Mouse (Mus musculus) right cerebral cortex, postnatal 25 days (tissue): Measurements from ENCODE around the gene Susd3.

ENCODE experiments used
- DNase-seq: peaks from one replicate; pipeline ENCODE4 v3.0.0; 2022

Susd3 gene

GRCm38 (mm10) chr13:49248467-49248862 is at the start of gene Susd3:
TSS of gene Susd3 (minus strand) at chr13:49248706.
- DNase-seq, result no peak

GRCm38 (mm10) chr13:49296270-49296669 is 47.8 kb upstream of the Susd3 start:
- no peak for DNase-seq

GRCm38 (mm10) chr13:49294108-49294507 is 45.6 kb upstream of the Susd3 start:
- no peak for DNase-seq

GRCm38 (mm10) chr13:49291949-49292348 is 43.4 kb upstream of the Susd3 start:
- DNase-seq, result no peak

GRCm38 (mm10) chr13:49291398-49291797 is 42.9 kb upstream of the Susd3 start:
- DNase-seq, result no peak

- no peak for DNase-seq
Observed at GRCm38 (mm10) chr13:49287224-49287623, 38.7 kb upstream of the Susd3 start.

GRCm38 (mm10) chr13:49286750-49287149 is 38.2 kb upstream of the Susd3 start:
- DNase-seq, result no peak

- no peak for DNase-seq
Observed at GRCm38 (mm10) chr13:49283686-49284085, 35.2 kb upstream of the Susd3 start.

GRCm38 (mm10) chr13:49282168-49282567 is 33.7 kb upstream of the Susd3 start:
- no peak for DNase-seq

- peak; percentile 26 for DNase-seq
Observed at GRCm38 (mm10) chr13:49271831-49272765, 23.6 kb upstream of the Susd3 start.

GRCm38 (mm10) chr13:49270500-49270899 is 22.0 kb upstream of the Susd3 start:
- no peak for DNase-seq

GRCm38 (mm10) chr13:49267645-49268044 is 19.1 kb upstream of the Susd3 start:
- no peak for DNase-seq

- DNase-seq, result no peak
Observed at GRCm38 (mm10) chr13:49260036-49260722, 11.7 kb upstream of the Susd3 start.

- no peak for DNase-seq
Observed at GRCm38 (mm10) chr13:49257819-49258313, 9.4 kb upstream of the Susd3 start.

- DNase-seq, result peak; percentile 53
Observed at GRCm38 (mm10) chr13:49252746-49253145, 4.2 kb upstream of the Susd3 start.

GRCm38 (mm10) chr13:49252113-49252512 is 3.6 kb upstream of the Susd3 start:
- DNase-seq, result no peak

GRCm38 (mm10) chr13:49250716-49251517 is 2.4 kb upstream of the Susd3 start:
- no peak for DNase-seq

GRCm38 (mm10) chr13:49249634-49250033 is 1.1 kb upstream of the Susd3 start:
- DNase-seq, result no peak

GRCm38 (mm10) chr13:49248923-49249322 is 417 bp upstream of the Susd3 start:
- no peak for DNase-seq

- no peak for DNase-seq
Observed at GRCm38 (mm10) chr13:49247740-49248466, 603 bp downstream of the Susd3 start.

- no peak for DNase-seq
Observed at GRCm38 (mm10) chr13:49247232-49247739, 1.2 kb downstream of the Susd3 start.

- DNase-seq, result no peak
Observed at GRCm38 (mm10) chr13:49246626-49247025, 1.9 kb downstream of the Susd3 start.
